Mouse (Mus musculus) lung, postnatal 36 days (tissue): ENCODE measurements at regions not wholly inside any gene's neighbourhood (a gene's known extent, or its start where the extent isn't known, plus 50 kb on each side); places are given as distances from the start of the nearest gene placed in this dataset.
"Not testable (repeated sequence)": the region's sequence is repeated elsewhere in the genome, so short reads cannot be mapped to it uniquely, and the experiment has no call there.

Experiments
- DNase-seq: peaks from one replicate; pipeline ENCODE4 v3.0.0; 2022; ENCODE audit warnings: mixed read lengths

DNA sequence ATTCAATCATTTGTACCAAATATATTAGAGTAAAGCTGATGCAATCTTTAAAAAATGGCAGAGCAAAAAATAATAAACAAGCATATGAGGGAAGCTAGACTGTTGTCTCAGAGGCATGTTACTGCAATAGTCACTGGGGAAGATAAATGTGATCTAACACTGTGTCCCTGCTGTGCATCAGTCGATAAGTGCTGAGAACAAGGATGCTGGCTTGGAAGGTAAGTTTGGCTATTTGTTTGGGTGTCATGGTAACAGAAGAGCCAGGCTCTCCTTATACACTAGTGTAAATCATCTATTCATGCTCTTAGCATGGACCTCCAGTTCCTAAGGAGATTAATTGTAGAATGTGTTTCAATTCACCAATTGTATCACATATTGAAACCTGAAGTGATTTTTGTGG is 102.0 kb upstream of the Ghr start:
- no peak for DNase-seq

- not testable (repeated sequence) for DNase-seq
These were observed 93.7 kb upstream of the Ghr start for GRCm38 (mm10) chr15:3677026-3677425.

- no peak for DNase-seq
These were observed 89.3 kb upstream of the Ghr start for GRCm38 (mm10) chr15:3672586-3672985.

GRCm38 (mm10) chr15:3671169-3671568 is 87.9 kb upstream of the Ghr start:
- peak; percentile 3 for DNase-seq

DNA sequence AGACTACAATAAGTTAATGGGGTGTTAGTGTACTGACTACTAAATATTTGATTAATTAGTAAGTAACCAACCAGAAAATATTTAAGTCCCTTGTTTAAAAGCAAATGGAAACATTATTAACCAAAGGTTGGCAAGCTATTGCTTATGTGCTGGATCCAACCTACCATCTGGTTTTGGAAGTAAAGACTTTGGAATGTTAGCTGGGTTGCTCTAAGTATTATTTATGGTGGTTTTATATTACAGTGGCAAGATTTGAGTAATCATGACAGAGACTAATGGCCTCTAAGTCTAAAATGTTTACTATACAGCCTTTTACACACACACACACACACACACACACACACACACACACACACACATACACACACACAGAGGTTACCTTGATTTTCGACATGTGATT is 86.1 kb upstream of the Ghr start:
- no peak for DNase-seq

GRCm38 (mm10) chr15:3668863-3669262 is 85.6 kb upstream of the Ghr start:
- no peak for DNase-seq

- DNase-seq = no peak
These were observed 65.4 kb upstream of the Ghr start for GRCm38 (mm10) chr15:3648741-3649140.

DNA sequence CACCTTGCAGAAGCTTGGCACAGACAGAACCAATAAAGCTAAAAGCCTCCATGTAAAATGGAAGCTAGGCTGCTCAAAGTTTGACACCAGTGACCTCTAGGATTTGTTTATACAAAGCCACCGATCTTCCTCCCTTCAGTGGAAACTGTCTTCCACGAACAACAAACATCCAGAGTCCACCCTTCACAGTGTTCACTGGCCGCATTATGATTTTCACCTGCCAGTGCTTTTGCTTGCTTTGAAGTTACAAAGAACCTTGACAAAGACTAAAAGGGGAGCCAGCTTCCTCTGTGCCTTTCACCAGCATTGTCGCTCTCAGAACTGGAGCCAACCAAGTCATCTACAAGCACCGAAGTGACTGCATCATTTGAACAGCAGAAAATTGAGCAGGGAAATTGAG is 56.8 kb upstream of the Ghr start:
- DNase-seq = no peak
